Mouse (Mus musculus) gastrocnemius, postnatal 36 days (tissue): ENCODE measurements around the gene Olfr12. TPM values are rescaled to one million over a fixed set of nuclear protein-coding genes. Genes with fewer than 3 reads are reported as not detected.

ENCODE experiments used
- total RNA-seq, 2 experiments: library from RNA; stranded (reverse); gene quantifications; 2 replicates each; pipeline ENCODE4 v1.2.3; 2021

Olfr12 gene
- total RNA-seq, 2 experiments from 2014 or later = not detected

Other genes with a start within 250 kb of the Olfr12 start
- 100 to 1,000 TPM; 447 to 473 TPM for gene Ndufa10, start 143.9 kb upstream of the Olfr12 start, total RNA-seq
- gene Olfr1416, start 132.7 kb upstream of the Olfr12 start, total RNA-seq = not detected
- gene Olfr1415, start 121.7 kb upstream of the Olfr12 start, total RNA-seq = not detected
- not detected for gene Olfr1414, start 99.1 kb upstream of the Olfr12 start, total RNA-seq
- not detected for gene Olfr1413, start 46.5 kb upstream of the Olfr12 start, total RNA-seq
- gene Olfr1412, start 32.0 kb upstream of the Olfr12 start, total RNA-seq = not detected
- gene Olfr1411, start 23.4 kb upstream of the Olfr12 start, total RNA-seq = not detected
- not detected for gene Olfr1410, start 12.0 kb upstream of the Olfr12 start, total RNA-seq
- gene Cops9, start 24.2 kb downstream of the Olfr12 start, total RNA-seq = 100 to 1,000 TPM; 170 to 184 TPM
- gene Otos, start 31.1 kb downstream of the Olfr12 start, total RNA-seq = not detected
- 100 to 1,000 TPM; 244 to 266 TPM for gene Gpc1, start 213.9 kb downstream of the Olfr12 start, total RNA-seq